Mouse (Mus musculus): ENCODE data around the gene Cox7a1.

The Cox7a1 gene

DNA sequence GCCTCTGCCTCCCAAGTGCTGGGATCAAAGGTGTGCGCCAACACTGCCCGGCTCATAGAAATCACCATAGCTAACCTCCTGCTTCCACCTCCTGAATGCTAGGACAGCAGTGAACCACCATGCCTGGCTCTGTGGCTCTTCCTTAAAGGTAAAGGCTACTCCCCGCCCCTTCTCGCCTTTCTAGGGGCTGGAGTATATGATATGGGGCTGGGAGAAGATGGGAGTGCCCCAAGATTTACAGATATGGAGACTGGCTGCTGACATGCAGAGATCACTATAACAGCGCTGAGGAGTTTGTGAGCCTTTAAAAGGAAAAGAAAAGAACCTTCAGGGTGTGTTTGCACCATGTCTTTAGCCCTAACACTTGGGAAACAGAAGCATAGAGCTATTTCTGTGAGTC is 38.3 kb downstream of the Cox7a1 start:
- DNase-seq: no peak

DNA sequence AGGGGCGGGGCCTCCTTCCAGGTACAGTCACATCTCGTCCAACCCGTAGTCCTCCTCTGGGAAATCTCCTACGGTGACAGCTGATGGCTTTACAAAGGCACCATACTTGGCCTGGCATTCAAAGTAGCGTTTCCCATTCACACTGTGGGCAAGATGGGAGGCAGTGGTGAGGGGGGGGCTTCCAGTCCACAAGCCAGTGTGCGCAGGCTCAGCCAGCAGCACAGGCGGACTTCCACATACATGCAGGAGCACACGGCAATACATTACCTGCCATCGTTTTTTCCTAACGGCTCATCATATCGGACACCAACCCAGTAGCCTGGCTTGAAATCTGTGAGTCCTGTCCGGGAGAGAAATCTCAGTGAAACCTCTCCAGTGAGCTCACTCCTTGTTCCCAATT is 40.3 kb downstream of the Cox7a1 start:
- no peak for DNase-seq

DNA sequence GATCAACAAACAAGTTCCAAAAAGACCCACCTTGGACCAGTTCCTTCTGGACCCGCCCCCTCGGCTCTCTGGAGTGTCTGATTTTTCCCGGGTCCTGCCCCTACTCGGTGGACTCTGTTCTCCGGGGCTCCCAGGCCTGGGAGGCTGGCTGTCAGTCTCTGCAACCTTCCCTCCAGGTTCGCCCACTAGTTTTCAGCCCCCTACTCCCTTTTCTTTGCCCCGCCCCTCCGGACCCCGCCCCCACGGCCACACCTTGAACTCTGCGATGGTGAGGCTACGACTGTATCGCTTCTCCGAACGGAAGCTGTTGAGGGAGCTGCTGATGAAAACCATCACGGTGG is 47.4 kb downstream of the Cox7a1 start:
- no peak for DNase-seq

DNA sequence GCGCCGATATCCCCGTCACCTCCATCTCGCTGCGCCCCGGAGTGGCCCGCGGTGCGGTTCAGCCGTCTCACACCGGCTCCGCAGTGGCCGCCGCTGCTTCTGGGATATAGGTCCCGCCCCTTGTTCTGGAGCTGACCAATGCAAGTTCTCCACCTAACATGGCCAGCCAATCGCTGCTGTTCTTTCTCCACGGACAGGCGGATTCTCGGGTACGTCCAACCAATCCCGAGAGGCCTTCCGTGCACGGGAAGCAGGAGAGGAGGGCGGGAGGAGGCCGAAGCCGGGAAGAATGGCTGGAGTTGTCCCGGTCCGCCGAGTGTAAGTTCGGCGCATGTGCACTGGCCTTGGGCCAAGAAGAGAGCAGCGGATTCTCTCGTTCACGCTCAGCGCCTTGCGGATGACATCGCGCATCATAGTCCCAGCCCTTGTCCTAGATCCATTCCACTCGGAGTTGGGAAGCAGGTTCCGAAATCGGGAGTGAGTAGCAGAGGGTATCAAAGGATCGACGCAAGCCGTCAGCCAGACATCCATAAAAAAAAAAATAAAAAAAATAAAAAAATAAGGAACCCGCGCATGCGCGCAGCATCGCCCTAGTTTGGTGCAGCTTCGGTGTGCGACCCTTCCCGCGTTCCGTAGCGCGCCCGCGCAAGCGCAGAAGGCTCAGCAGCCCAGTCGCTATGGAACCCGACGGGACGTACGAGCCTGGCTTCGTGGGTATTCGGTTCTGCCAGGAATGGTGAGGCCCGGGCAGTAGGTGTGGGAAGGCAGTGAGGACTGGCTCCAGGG is 47.9 kb downstream of the Cox7a1 start, which contains the start of the genes Polr2i and Tbcb:
Gene Polr2i, plus strand, starts transcription at position 280 of the 786 bp plus-strand sequence.
Gene Tbcb, minus strand, starts transcription at position 604 of the 786 bp plus-strand sequence.
- DNase-seq: peak; percentile 99

- peak; percentile 61 to 66 for DNase-seq
These were observed 48.7 kb downstream of the Cox7a1 start for GRCm38 (mm10) chr7:30232631-30233148.

- peak; percentile 35 to 40 for DNase-seq
These were observed 49.4 kb downstream of the Cox7a1 start for GRCm38 (mm10) chr7:30233387-30233786.

DNA sequence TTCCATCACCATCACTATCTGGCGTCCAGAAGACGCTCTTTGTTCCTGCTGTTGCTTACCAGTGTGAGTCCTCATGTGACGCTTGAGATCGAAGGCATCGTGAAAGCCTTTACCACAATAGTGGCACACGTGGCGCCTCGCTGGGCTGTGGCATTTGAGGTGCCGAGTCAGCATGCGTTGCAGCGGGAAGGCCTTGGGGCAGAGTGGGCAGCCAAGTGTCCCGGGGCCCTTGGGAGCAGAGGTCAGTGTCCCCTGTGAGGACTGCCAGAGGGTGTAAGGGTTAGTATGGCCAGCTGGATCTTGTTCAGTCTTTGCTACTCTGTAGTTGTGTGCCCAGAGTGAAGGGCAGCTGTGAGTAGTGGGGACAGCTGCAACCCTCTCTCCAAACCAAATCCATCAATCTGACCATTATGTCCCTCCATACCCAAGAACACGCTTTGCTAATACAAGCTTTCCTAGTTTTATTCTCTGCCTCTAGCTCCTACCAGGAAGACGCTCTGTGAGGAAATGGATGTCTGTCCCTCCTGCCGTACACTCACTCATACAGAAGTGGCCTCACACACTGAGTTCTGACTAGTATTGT is 50.4 kb downstream of the Cox7a1 start:
- no peak for DNase-seq

DNA sequence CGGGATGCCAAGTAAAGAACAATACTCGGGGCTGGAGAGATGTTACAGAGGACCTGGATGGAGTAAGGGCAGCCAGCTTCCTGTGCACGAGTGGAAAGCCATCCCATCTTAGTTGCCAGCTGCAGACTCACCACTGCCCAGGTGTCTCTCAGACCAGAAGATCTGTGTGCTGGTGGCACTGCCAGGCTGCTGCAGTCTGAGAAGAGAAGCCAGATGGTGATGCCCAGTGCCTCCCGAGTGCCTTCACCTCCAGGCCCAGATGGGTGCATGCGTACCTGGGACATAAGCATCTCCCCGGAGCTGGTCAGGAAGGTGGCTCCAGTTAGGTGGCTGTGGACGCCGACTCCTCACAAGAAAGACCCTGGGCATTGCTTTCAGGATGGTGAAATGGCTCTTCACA is 51.1 kb downstream of the Cox7a1 start:
- no peak for DNase-seq

DNA sequence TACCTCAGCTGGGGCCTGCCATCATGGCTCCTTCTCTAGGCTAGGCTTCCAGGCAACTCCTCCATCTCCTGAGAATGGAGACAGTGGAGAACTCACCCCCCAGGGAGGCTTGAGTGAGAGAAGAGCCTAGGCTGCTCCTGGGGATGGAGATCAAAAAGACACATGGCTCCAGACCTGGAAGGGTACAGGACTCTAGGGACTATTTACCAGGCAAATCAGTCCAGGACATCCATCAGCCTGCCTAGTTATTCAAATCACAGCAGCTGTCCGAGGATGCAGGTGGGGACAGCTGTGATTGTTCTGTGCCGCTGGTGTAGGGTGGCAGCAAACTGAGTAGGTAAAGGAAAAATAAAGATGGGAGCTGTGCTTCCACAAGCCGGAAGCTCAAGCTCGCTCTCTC is 51.7 kb downstream of the Cox7a1 start, which contains the start of gene Ovol3:
Gene Ovol3, minus strand, starts transcription at position 101 of the 400 bp plus-strand sequence.
- DNase-seq: no peak
